Mouse (Mus musculus): ENCODE measurements at regions not wholly inside any gene's neighbourhood (a gene's known extent, or its start where the extent isn't known, plus 50 kb on each side); places are given as distances from the start of the nearest gene placed in this dataset.

GRCm38 (mm10) chr13:75514315-75515020 is 192.1 kb upstream of the Ell2 start:
- no peak for TF ChIP-seq TCF12 (IDR thresholded peaks at IDR 0.05; ENCODE audit: insufficient read depth, poor library complexity, severe bottlenecking)
- no peak for TF ChIP-seq POLR2A (IDR thresholded peaks at IDR 0.05; ENCODE audit: insufficient read length, low read depth)
- TF ChIP-seq REST (IDR thresholded peaks at IDR 0.05; ENCODE audit: insufficient read depth, insufficient read length), result no peak
- TF ChIP-seq CEBPB (IDR thresholded peaks at IDR 0.05; ENCODE audit: insufficient read depth, poor library complexity, severe bottlenecking), result no peak
